Mouse (Mus musculus): Measurements from ENCODE around the gene Slc38a7. TPM values are rescaled to one million over a fixed set of nuclear protein-coding genes. Genes with fewer than 3 reads are reported as not detected.
"Not testable (repeated sequence)": the region's sequence is repeated elsewhere in the genome, so short reads cannot be mapped to it uniquely, and the experiment has no call there.

The Slc38a7 gene
- polyA plus RNA-seq, 1 experiment from 2014 or later = 12.9 TPM

GRCm38 (mm10) chr8:95832603-95833434 is 20.5 kb downstream of the Slc38a7 start:
- Histone ChIP-seq H3K36me3 (ENCODE audit: insufficient read depth, low read length) (no peaks in the 10 kb centered on the region), H3K4me2 (ENCODE audit: low read length) (peak overlapping the region; percentile 60), H3K4me3 (replicated peaks; ENCODE audit: low read depth, low read length) (peak overlapping the region; percentile 31), H3K9ac (ENCODE audit: low read depth, low read length) (0 out of 2 replicates have a peak overlapping the region, but pooled peaks have one; percentile 18), H3K27ac (peak overlapping the region; percentile 25), H3K27me3 (ENCODE audit: insufficient read depth, low read length) (no peaks in the 10 kb centered on the region), H3K9me3 (replicated peaks; ENCODE audit: low read length) (no peaks in the 10 kb centered on the region), H3K4me1 (replicated peaks; ENCODE audit: insufficient read depth, low read length) (0 out of 2 replicates have a peak, but pooled peaks cover 7% of the 10 kb centered on the region)
- ATAC-seq (replicated peaks; ENCODE audit: low FRiP score, low read depth) (peak; percentile 70), DNase-seq (ENCODE audit: low spot score) (peak; percentile 88)
- TF ChIP-seq CTCF (IDR thresholded peaks at IDR 0.05; ENCODE audit: low read depth) = peak; percentile 94
- 17% methylated on average over 16 of the region's 16 CpGs for WGBS

GRCm38 (mm10) chr8:95830144-95830543 is 23.2 kb downstream of the Slc38a7 start:
- 79% methylated on average over 3 of the region's 3 CpGs for WGBS
- no peak for ATAC-seq (replicated peaks; ENCODE audit: low FRiP score, low read depth)
- Histone ChIP-seq H3K27ac (no peak overlapping the region), H3K9me3 (replicated peaks; ENCODE audit: low read length) (no peaks in the 10 kb centered on the region), H3K9ac (ENCODE audit: low read depth, low read length) (no peak overlapping the region), H3K4me1 (replicated peaks; ENCODE audit: insufficient read depth, low read length) (0 out of 2 replicates have a peak, but pooled peaks cover 7% of the 10 kb centered on the region), H3K36me3 (ENCODE audit: insufficient read depth, low read length) (no peaks in the 10 kb centered on the region), H3K4me2 (ENCODE audit: low read length) (no peak overlapping the region), H3K4me3 (replicated peaks; ENCODE audit: low read depth, low read length) (no peak overlapping the region), H3K27me3 (ENCODE audit: insufficient read depth, low read length) (no peaks in the 10 kb centered on the region)
- DNase-seq (ENCODE audit: low spot score) = no peak
- TF ChIP-seq CTCF (IDR thresholded peaks at IDR 0.05; ENCODE audit: low read depth) = no peak

GRCm38 (mm10) chr8:95825162-95825561 is 28.2 kb downstream of the Slc38a7 start, which contains the start of gene Sap18b:
Sap18b (plus strand) TSS chr8:95825346.
- H3K36me3 ChIP-seq (ENCODE audit: insufficient read depth, low read length); DNase-seq (ENCODE audit: low spot score); H3K9me3 ChIP-seq (replicated peaks; ENCODE audit: low read length); H3K27me3 ChIP-seq (ENCODE audit: insufficient read depth, low read length); ATAC-seq (replicated peaks; ENCODE audit: low FRiP score, low read depth); H3K4me1 ChIP-seq (replicated peaks; ENCODE audit: insufficient read depth, low read length); H3K27ac ChIP-seq; H3K9ac ChIP-seq (ENCODE audit: low read depth, low read length); H3K4me3 ChIP-seq (replicated peaks; ENCODE audit: low read depth, low read length); H3K4me2 ChIP-seq (ENCODE audit: low read length): not testable (repeated sequence)
- 60% methylated on average over 25 of the region's 25 CpGs for WGBS

- TF ChIP-seq CTCF (IDR thresholded peaks at IDR 0.05; ENCODE audit: low read depth) = no peak
- 69% methylated on average over 3 of the region's 3 CpGs for WGBS
- Histone ChIP-seq H3K27ac (no peak overlapping the region), H3K9ac (ENCODE audit: low read depth, low read length) (no peak overlapping the region), H3K27me3 (ENCODE audit: insufficient read depth, low read length) (no peaks in the 10 kb centered on the region), H3K36me3 (ENCODE audit: insufficient read depth, low read length) (no peaks in the 10 kb centered on the region), H3K4me3 (replicated peaks; ENCODE audit: low read depth, low read length) (no peak overlapping the region), H3K4me1 (replicated peaks; ENCODE audit: insufficient read depth, low read length) (no peaks in the 10 kb centered on the region), H3K9me3 (replicated peaks; ENCODE audit: low read length) (no peaks in the 10 kb centered on the region), H3K4me2 (ENCODE audit: low read length) (no peak overlapping the region)
- DNase-seq (ENCODE audit: low spot score) (no peak), ATAC-seq (replicated peaks; ENCODE audit: low FRiP score, low read depth) (no peak)
These were observed 30.6 kb downstream of the Slc38a7 start for GRCm38 (mm10) chr8:95822699-95823098.

- TF ChIP-seq CTCF (IDR thresholded peaks at IDR 0.05; ENCODE audit: low read depth) = no peak
- H3K9ac ChIP-seq (ENCODE audit: low read depth, low read length) = no peak overlapping the region
- H3K27ac ChIP-seq = no peak overlapping the region
- WGBS = 84% methylated on average over 5 of the region's 5 CpGs
- no peaks in the 10 kb centered on the region for H3K4me1 ChIP-seq (replicated peaks; ENCODE audit: insufficient read depth, low read length)
- no peaks in the 10 kb centered on the region for H3K36me3 ChIP-seq (ENCODE audit: insufficient read depth, low read length)
- no peak overlapping the region for H3K4me3 ChIP-seq (replicated peaks; ENCODE audit: low read depth, low read length)
- no peak overlapping the region for H3K4me2 ChIP-seq (ENCODE audit: low read length)
- H3K27me3 ChIP-seq (ENCODE audit: insufficient read depth, low read length) = no peaks in the 10 kb centered on the region
- DNase-seq (ENCODE audit: low spot score) = no peak
- no peak for ATAC-seq (replicated peaks; ENCODE audit: low FRiP score, low read depth)
- H3K9me3 ChIP-seq (replicated peaks; ENCODE audit: low read length) = no peaks in the 10 kb centered on the region
These were observed 31.2 kb downstream of the Slc38a7 start for GRCm38 (mm10) chr8:95822096-95822495.

- Histone ChIP-seq H3K4me1 (replicated peaks; ENCODE audit: insufficient read depth, low read length) (no peaks in the 10 kb centered on the region), H3K4me2 (ENCODE audit: low read length) (no peak overlapping the region), H3K4me3 (replicated peaks; ENCODE audit: low read depth, low read length) (no peak overlapping the region), H3K9me3 (replicated peaks; ENCODE audit: low read length) (no peaks in the 10 kb centered on the region), H3K27ac (no peak overlapping the region), H3K9ac (ENCODE audit: low read depth, low read length) (no peak overlapping the region), H3K36me3 (ENCODE audit: insufficient read depth, low read length) (no peaks in the 10 kb centered on the region), H3K27me3 (ENCODE audit: insufficient read depth, low read length) (no peaks in the 10 kb centered on the region)
- no peak for TF ChIP-seq CTCF (IDR thresholded peaks at IDR 0.05; ENCODE audit: low read depth)
- 92% methylated on average over 6 of the region's 6 CpGs for WGBS
- no peak for ATAC-seq (replicated peaks; ENCODE audit: low FRiP score, low read depth)
- DNase-seq (ENCODE audit: low spot score) = no peak
These were observed 32.1 kb downstream of the Slc38a7 start for GRCm38 (mm10) chr8:95821266-95821665.

Measured in kidney, postnatal 0 days (tissue).